Mouse (Mus musculus): Measurements from ENCODE around the gene Rpl19. TPM values are rescaled to one million over a fixed set of nuclear protein-coding genes. Genes with fewer than 3 reads are reported as not detected.
A peak's percentile ranks its signal among the peaks of the same experiment; 100 is the strongest.

Rpl19 gene
- polyA plus RNA-seq, 1 experiment, result 1,033 TPM

- DNase-seq, result no peak
- 50% methylated on average over 11 of the region's 11 CpGs for WGBS
- Histone ChIP-seq H3K27ac (ENCODE audit: control insufficient read depth, insufficient read depth, low read length) (peak overlapping the region; percentile 99), H3K27me3 (ENCODE audit: control insufficient read depth, insufficient read depth, low read length) (no peaks in the 10 kb centered on the region), H3K36me3 (ENCODE audit: control insufficient read depth, insufficient read depth, low read length) (peaks cover 3% of the 10 kb centered on the region; the same call in 1 of the 2 replicates), H3K4me1 (replicated peaks; ENCODE audit: control insufficient read depth, insufficient read depth, low read length) (peaks cover 67% of the 10 kb centered on the region), H3K4me3 (ENCODE audit: control insufficient read depth, insufficient read depth, low read length) (peak overlapping the region; percentile 6; the same call in 1 of the 2 replicates)
- no peak for TF ChIP-seq POLR2A (IDR thresholded peaks at IDR 0.05; ENCODE audit: control insufficient read depth, extremely low read depth, insufficient read depth, low read length, poor library complexity)
- no peak for TF ChIP-seq CTCF (IDR thresholded peaks at IDR 0.05; ENCODE audit: borderline replicate concordance, control insufficient read depth, extremely low read depth, insufficient read depth, low read length, poor library complexity)
Measured at GRCm38 (mm10) chr11:97998074-97998793, 28.3 kb upstream of the Rpl19 start.

GRCm38 (mm10) chr11:97998898-97999608, 27.5 kb upstream of the Rpl19 start:
- TF ChIP-seq CTCF (IDR thresholded peaks at IDR 0.05; ENCODE audit: borderline replicate concordance, control insufficient read depth, extremely low read depth, insufficient read depth, low read length, poor library complexity), result no peak
- TF ChIP-seq POLR2A (IDR thresholded peaks at IDR 0.05; ENCODE audit: control insufficient read depth, extremely low read depth, insufficient read depth, low read length, poor library complexity), result 0 out of 2 replicates have a peak, but pooled peaks have one; percentile 43
- Histone ChIP-seq H3K36me3 (ENCODE audit: control insufficient read depth, insufficient read depth, low read length) (no peaks in the 10 kb centered on the region), H3K27ac (ENCODE audit: control insufficient read depth, insufficient read depth, low read length) (peak overlapping the region; percentile 99), H3K27me3 (ENCODE audit: control insufficient read depth, insufficient read depth, low read length) (no peaks in the 10 kb centered on the region), H3K4me3 (ENCODE audit: control insufficient read depth, insufficient read depth, low read length) (no peak overlapping the region), H3K4me1 (replicated peaks; ENCODE audit: control insufficient read depth, insufficient read depth, low read length) (peaks cover 69% of the 10 kb centered on the region)
- 9% methylated on average over 7 of the region's 7 CpGs for WGBS
- DNase-seq, result peak; percentile 73

DNA sequence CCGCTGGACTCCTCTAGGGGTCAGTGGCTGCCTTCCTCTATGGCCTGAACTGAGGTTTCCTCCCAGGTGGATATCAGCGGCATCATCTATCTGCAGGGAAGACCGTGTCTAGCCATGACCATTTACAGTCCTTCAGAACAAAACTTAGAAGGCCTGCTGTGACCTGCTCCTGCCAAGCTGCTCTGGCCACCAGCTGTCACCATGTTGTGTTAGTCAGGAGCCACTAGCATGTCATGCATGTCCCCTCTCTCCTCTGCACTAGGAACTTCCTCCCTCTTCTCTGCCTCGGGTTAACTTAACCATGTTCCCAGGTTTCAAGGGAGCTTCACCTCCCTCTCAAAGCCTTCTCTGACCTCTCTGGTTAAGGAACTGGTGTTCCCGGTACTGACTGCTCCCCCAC, 26.8 kb upstream of the Rpl19 start:
- TF ChIP-seq POLR2A (IDR thresholded peaks at IDR 0.05; ENCODE audit: control insufficient read depth, extremely low read depth, insufficient read depth, low read length, poor library complexity) (no peak), CTCF (IDR thresholded peaks at IDR 0.05; ENCODE audit: borderline replicate concordance, control insufficient read depth, extremely low read depth, insufficient read depth, low read length, poor library complexity) (no peak)
- Histone ChIP-seq H3K36me3 (ENCODE audit: control insufficient read depth, insufficient read depth, low read length) (no peaks in the 10 kb centered on the region), H3K4me3 (ENCODE audit: control insufficient read depth, insufficient read depth, low read length) (peak overlapping the region; percentile 4; the same call in 1 of the 2 replicates), H3K27ac (ENCODE audit: control insufficient read depth, insufficient read depth, low read length) (peak overlapping the region; percentile 99), H3K27me3 (ENCODE audit: control insufficient read depth, insufficient read depth, low read length) (no peaks in the 10 kb centered on the region), H3K4me1 (replicated peaks; ENCODE audit: control insufficient read depth, insufficient read depth, low read length) (peaks cover 67% of the 10 kb centered on the region)
- WGBS, result 17% methylated on average over 5 of the region's 5 CpGs
- DNase-seq, result no peak

DNA sequence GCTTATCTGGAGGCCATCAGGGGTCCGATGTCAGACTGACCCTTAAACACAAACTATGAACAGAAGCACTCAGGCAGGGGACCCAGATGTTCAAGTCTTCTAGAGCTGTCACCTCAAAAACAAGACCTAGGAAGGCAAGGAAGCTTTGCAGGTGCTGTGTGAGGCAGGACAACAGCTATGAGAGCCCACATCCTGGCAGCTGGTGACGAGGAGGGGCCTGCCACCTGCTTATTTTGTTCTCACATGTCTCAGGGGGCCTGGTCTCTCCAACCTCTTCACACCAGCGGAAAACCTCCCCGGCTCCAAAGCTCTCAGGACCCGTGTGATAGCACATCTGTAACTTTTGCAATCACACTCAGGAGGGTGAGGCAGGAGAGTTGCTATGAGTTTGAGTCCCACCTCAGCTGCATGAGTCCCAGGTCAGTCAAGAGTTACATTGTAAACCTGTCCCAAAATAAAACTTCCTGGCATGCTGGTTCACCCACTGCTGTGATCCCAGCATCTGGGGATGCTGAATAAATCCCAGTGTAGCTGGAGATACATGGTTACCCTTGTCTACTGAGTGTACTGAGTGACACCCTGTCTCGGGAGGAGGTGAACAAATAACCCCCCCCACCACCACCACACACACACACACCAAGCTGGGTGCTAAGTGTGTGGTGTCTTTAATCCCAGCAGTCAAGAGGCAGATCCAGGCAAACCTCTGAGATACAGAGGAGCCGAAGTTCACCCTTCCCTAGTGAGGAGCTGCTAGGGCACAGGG, 26.0 kb upstream of the Rpl19 start:
- 6% methylated on average over 7 of the region's 7 CpGs for WGBS
- no peak for TF ChIP-seq CTCF (IDR thresholded peaks at IDR 0.05; ENCODE audit: borderline replicate concordance, control insufficient read depth, extremely low read depth, insufficient read depth, low read length, poor library complexity)
- peak; percentile 67; the same call in 1 of the 2 replicates for TF ChIP-seq POLR2A (IDR thresholded peaks at IDR 0.05; ENCODE audit: control insufficient read depth, extremely low read depth, insufficient read depth, low read length, poor library complexity)
- peaks cover 67% of the 10 kb centered on the region for H3K4me1 ChIP-seq (replicated peaks; ENCODE audit: control insufficient read depth, insufficient read depth, low read length)
- H3K36me3 ChIP-seq (ENCODE audit: control insufficient read depth, insufficient read depth, low read length), result no peaks in the 10 kb centered on the region
- no peaks in the 10 kb centered on the region for H3K27me3 ChIP-seq (ENCODE audit: control insufficient read depth, insufficient read depth, low read length)
- no peak overlapping the region; the same call in 1 of the 2 replicates for H3K4me3 ChIP-seq (ENCODE audit: control insufficient read depth, insufficient read depth, low read length)
- peak overlapping the region; percentile 99 for H3K27ac ChIP-seq (ENCODE audit: control insufficient read depth, insufficient read depth, low read length)
- DNase-seq, result peak; percentile 90

GRCm38 (mm10) chr11:98001351-98001824, 25.1 kb upstream of the Rpl19 start:
- Histone ChIP-seq H3K27me3 (ENCODE audit: control insufficient read depth, insufficient read depth, low read length) (no peaks in the 10 kb centered on the region), H3K4me1 (replicated peaks; ENCODE audit: control insufficient read depth, insufficient read depth, low read length) (peaks cover 66% of the 10 kb centered on the region), H3K4me3 (ENCODE audit: control insufficient read depth, insufficient read depth, low read length) (peak overlapping the region; percentile 26), H3K36me3 (ENCODE audit: control insufficient read depth, insufficient read depth, low read length) (no peaks in the 10 kb centered on the region), H3K27ac (ENCODE audit: control insufficient read depth, insufficient read depth, low read length) (peak overlapping the region; percentile 99)
- peak; percentile 83 for DNase-seq
- TF ChIP-seq POLR2A (IDR thresholded peaks at IDR 0.05; ENCODE audit: control insufficient read depth, extremely low read depth, insufficient read depth, low read length, poor library complexity) (no peak), CTCF (IDR thresholded peaks at IDR 0.05; ENCODE audit: borderline replicate concordance, control insufficient read depth, extremely low read depth, insufficient read depth, low read length, poor library complexity) (no peak)
- 4% methylated on average over 11 of the region's 11 CpGs for WGBS

DNA sequence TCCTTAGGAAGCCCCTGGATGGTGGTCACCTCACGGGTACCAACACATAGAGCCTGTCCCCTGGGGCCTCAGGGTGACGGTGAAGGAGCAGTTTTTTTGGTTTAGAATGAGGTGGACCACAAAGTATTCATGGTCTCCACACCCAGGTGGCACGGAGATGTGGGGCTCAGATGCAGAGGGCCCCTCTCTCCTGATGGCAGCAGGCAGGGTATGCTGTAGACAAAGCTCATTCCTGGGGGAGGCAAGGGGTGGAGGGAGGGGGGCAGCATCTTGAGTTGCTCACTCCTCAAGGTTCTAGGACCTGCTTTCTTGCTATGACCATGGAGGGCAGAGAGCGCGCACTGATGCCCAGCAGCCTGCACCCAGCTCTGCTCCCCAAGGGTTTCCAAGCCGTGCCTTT, 24.5 kb upstream of the Rpl19 start:
- WGBS, result 43% methylated on average over 6 of the region's 6 CpGs
- Histone ChIP-seq H3K4me3 (ENCODE audit: control insufficient read depth, insufficient read depth, low read length) (peak overlapping the region; percentile 26), H3K27me3 (ENCODE audit: control insufficient read depth, insufficient read depth, low read length) (no peaks in the 10 kb centered on the region), H3K36me3 (ENCODE audit: control insufficient read depth, insufficient read depth, low read length) (no peaks in the 10 kb centered on the region), H3K4me1 (replicated peaks; ENCODE audit: control insufficient read depth, insufficient read depth, low read length) (peaks cover 61% of the 10 kb centered on the region), H3K27ac (ENCODE audit: control insufficient read depth, insufficient read depth, low read length) (peak overlapping the region; percentile 99)
- no peak for DNase-seq
- TF ChIP-seq POLR2A (IDR thresholded peaks at IDR 0.05; ENCODE audit: control insufficient read depth, extremely low read depth, insufficient read depth, low read length, poor library complexity) (no peak), CTCF (IDR thresholded peaks at IDR 0.05; ENCODE audit: borderline replicate concordance, control insufficient read depth, extremely low read depth, insufficient read depth, low read length, poor library complexity) (no peak)

Measured in thymus, adult 2 months (tissue).